Mouse (Mus musculus): Measurements from ENCODE around the gene Klhl40. TPM values are rescaled to one million over a fixed set of nuclear protein-coding genes. Genes with fewer than 3 reads are reported as not detected.

Gene Klhl40
- polyA plus RNA-seq, 1 experiment from 2014 or later, result 0.08 TPM

GRCm38 (mm10) chr9:121794972-121795539, 17.6 kb downstream of the Klhl40 start:
- Histone ChIP-seq H3K36me3 (ENCODE audit: control insufficient read depth, insufficient read depth, low read length) (no peaks in the 10 kb centered on the region), H3K4me1 (ENCODE audit: control insufficient read depth, insufficient read depth, low read length) (peaks cover 11% of the 10 kb centered on the region), H3K4me2 (replicated peaks; ENCODE audit: low read depth, low read length) (no peak overlapping the region), H3K4me3 (ENCODE audit: low read length) (no peak overlapping the region), H3K27ac (ENCODE audit: low read depth, low read length) (no peak overlapping the region), H3K9me3 (ENCODE audit: control insufficient read depth, low read length) (no peaks in the 10 kb centered on the region), H3K27me3 (ENCODE audit: control insufficient read depth, insufficient read depth, low read length) (no peaks in the 10 kb centered on the region), H3K9ac (ENCODE audit: low read depth, low read length) (no peak overlapping the region)
- ATAC-seq (ENCODE audit: low FRiP score, low TSS enrichment), result no peak
- 52% methylated on average over 1 of the region's 1 CpGs for WGBS

- no peak for ATAC-seq (ENCODE audit: low FRiP score, low TSS enrichment)
- Histone ChIP-seq H3K27ac (ENCODE audit: low read depth, low read length) (no peak overlapping the region), H3K4me3 (ENCODE audit: low read length) (no peak overlapping the region), H3K9me3 (ENCODE audit: control insufficient read depth, low read length) (no peaks in the 10 kb centered on the region), H3K4me2 (replicated peaks; ENCODE audit: low read depth, low read length) (peak overlapping the region; percentile 15; the same call in 1 of the 2 replicates), H3K4me1 (ENCODE audit: control insufficient read depth, insufficient read depth, low read length) (no peaks in the 10 kb centered on the region), H3K27me3 (ENCODE audit: control insufficient read depth, insufficient read depth, low read length) (no peaks in the 10 kb centered on the region), H3K36me3 (ENCODE audit: control insufficient read depth, insufficient read depth, low read length) (no peaks in the 10 kb centered on the region), H3K9ac (ENCODE audit: low read depth, low read length) (no peak overlapping the region)
- whole genome bisulfite sequencing, result 13% methylated on average over 12 of the region's 12 CpGs
These were observed 20.3 kb downstream of the Klhl40 start for GRCm38 (mm10) chr9:121797722-121798121.

GRCm38 (mm10) chr9:121798887-121799520, 21.6 kb downstream of the Klhl40 start:
- Histone ChIP-seq H3K27me3 (ENCODE audit: control insufficient read depth, insufficient read depth, low read length) (no peaks in the 10 kb centered on the region), H3K9ac (ENCODE audit: low read depth, low read length) (no peak overlapping the region), H3K4me2 (replicated peaks; ENCODE audit: low read depth, low read length) (no peak overlapping the region), H3K36me3 (ENCODE audit: control insufficient read depth, insufficient read depth, low read length) (no peaks in the 10 kb centered on the region), H3K27ac (ENCODE audit: low read depth, low read length) (no peak overlapping the region), H3K9me3 (ENCODE audit: control insufficient read depth, low read length) (no peaks in the 10 kb centered on the region), H3K4me3 (ENCODE audit: low read length) (no peak overlapping the region), H3K4me1 (ENCODE audit: control insufficient read depth, insufficient read depth, low read length) (no peaks in the 10 kb centered on the region)
- WGBS, result 55% methylated on average over 5 of the region's 6 CpGs
- no peak for ATAC-seq (ENCODE audit: low FRiP score, low TSS enrichment)

GRCm38 (mm10) chr9:121802747-121803146, 25.3 kb downstream of the Klhl40 start:
- no peak overlapping the region for H3K27ac ChIP-seq (ENCODE audit: low read depth, low read length)
- ATAC-seq (ENCODE audit: low FRiP score, low TSS enrichment), result no peak
- H3K27me3 ChIP-seq (ENCODE audit: control insufficient read depth, insufficient read depth, low read length), result no peaks in the 10 kb centered on the region
- H3K9me3 ChIP-seq (ENCODE audit: control insufficient read depth, low read length), result no peaks in the 10 kb centered on the region
- no peak overlapping the region for H3K9ac ChIP-seq (ENCODE audit: low read depth, low read length)
- WGBS, result 56% methylated on average over 7 of the region's 7 CpGs
- H3K4me2 ChIP-seq (replicated peaks; ENCODE audit: low read depth, low read length), result no peak overlapping the region
- no peaks in the 10 kb centered on the region for H3K4me1 ChIP-seq (ENCODE audit: control insufficient read depth, insufficient read depth, low read length)
- H3K4me3 ChIP-seq (ENCODE audit: low read length), result no peak overlapping the region
- H3K36me3 ChIP-seq (ENCODE audit: control insufficient read depth, insufficient read depth, low read length), result no peaks in the 10 kb centered on the region

GRCm38 (mm10) chr9:121807546-121807945, 30.1 kb downstream of the Klhl40 start:
- H3K27ac ChIP-seq (ENCODE audit: low read depth, low read length), result no peak overlapping the region
- no peaks in the 10 kb centered on the region for H3K27me3 ChIP-seq (ENCODE audit: control insufficient read depth, insufficient read depth, low read length)
- no peak overlapping the region for H3K4me2 ChIP-seq (replicated peaks; ENCODE audit: low read depth, low read length)
- no peak overlapping the region for H3K4me3 ChIP-seq (ENCODE audit: low read length)
- H3K9me3 ChIP-seq (ENCODE audit: control insufficient read depth, low read length), result no peaks in the 10 kb centered on the region
- H3K36me3 ChIP-seq (ENCODE audit: control insufficient read depth, insufficient read depth, low read length), result no peaks in the 10 kb centered on the region
- WGBS, result 77% methylated on average over 1 of the region's 1 CpGs
- H3K9ac ChIP-seq (ENCODE audit: low read depth, low read length), result no peak overlapping the region
- 0 out of 2 replicates have a peak, but pooled peaks cover 3% of the 10 kb centered on the region for H3K4me1 ChIP-seq (ENCODE audit: control insufficient read depth, insufficient read depth, low read length)
- ATAC-seq (ENCODE audit: low FRiP score, low TSS enrichment), result no peak

GRCm38 (mm10) chr9:121807947-121808346, 30.5 kb downstream of the Klhl40 start:
- no peak for ATAC-seq (ENCODE audit: low FRiP score, low TSS enrichment)
- H3K4me3 ChIP-seq (ENCODE audit: low read length), result no peak overlapping the region
- no peaks in the 10 kb centered on the region for H3K9me3 ChIP-seq (ENCODE audit: control insufficient read depth, low read length)
- no peaks in the 10 kb centered on the region for H3K36me3 ChIP-seq (ENCODE audit: control insufficient read depth, insufficient read depth, low read length)
- 0 out of 2 replicates have a peak, but pooled peaks cover 3% of the 10 kb centered on the region for H3K4me1 ChIP-seq (ENCODE audit: control insufficient read depth, insufficient read depth, low read length)
- H3K9ac ChIP-seq (ENCODE audit: low read depth, low read length), result no peak overlapping the region
- WGBS, result 77% methylated on average over 7 of the region's 7 CpGs
- no peak overlapping the region for H3K4me2 ChIP-seq (replicated peaks; ENCODE audit: low read depth, low read length)
- no peaks in the 10 kb centered on the region for H3K27me3 ChIP-seq (ENCODE audit: control insufficient read depth, insufficient read depth, low read length)
- no peak overlapping the region for H3K27ac ChIP-seq (ENCODE audit: low read depth, low read length)

GRCm38 (mm10) chr9:121808511-121808910, 31.1 kb downstream of the Klhl40 start:
- Histone ChIP-seq H3K36me3 (ENCODE audit: control insufficient read depth, insufficient read depth, low read length) (no peaks in the 10 kb centered on the region), H3K9ac (ENCODE audit: low read depth, low read length) (no peak overlapping the region), H3K9me3 (ENCODE audit: control insufficient read depth, low read length) (no peaks in the 10 kb centered on the region), H3K27me3 (ENCODE audit: control insufficient read depth, insufficient read depth, low read length) (no peaks in the 10 kb centered on the region), H3K4me2 (replicated peaks; ENCODE audit: low read depth, low read length) (no peak overlapping the region), H3K4me3 (ENCODE audit: low read length) (no peak overlapping the region), H3K27ac (ENCODE audit: low read depth, low read length) (no peak overlapping the region), H3K4me1 (ENCODE audit: control insufficient read depth, insufficient read depth, low read length) (0 out of 2 replicates have a peak, but pooled peaks cover 3% of the 10 kb centered on the region)
- no peak for ATAC-seq (ENCODE audit: low FRiP score, low TSS enrichment)
- 74% methylated on average over 3 of the region's 3 CpGs for WGBS

GRCm38 (mm10) chr9:121810081-121810821, 32.8 kb downstream of the Klhl40 start:
- Histone ChIP-seq H3K4me1 (ENCODE audit: control insufficient read depth, insufficient read depth, low read length) (0 out of 2 replicates have a peak, but pooled peaks cover 3% of the 10 kb centered on the region), H3K9ac (ENCODE audit: low read depth, low read length) (no peak overlapping the region), H3K27ac (ENCODE audit: low read depth, low read length) (no peak overlapping the region), H3K9me3 (ENCODE audit: control insufficient read depth, low read length) (no peaks in the 10 kb centered on the region), H3K4me3 (ENCODE audit: low read length) (no peak overlapping the region), H3K27me3 (ENCODE audit: control insufficient read depth, insufficient read depth, low read length) (no peaks in the 10 kb centered on the region), H3K4me2 (replicated peaks; ENCODE audit: low read depth, low read length) (no peak overlapping the region), H3K36me3 (ENCODE audit: control insufficient read depth, insufficient read depth, low read length) (no peaks in the 10 kb centered on the region)
- 31% methylated on average over 15 of the region's 15 CpGs for WGBS
- 0 out of 2 replicates have a peak, but pooled peaks have one; percentile 14 for ATAC-seq (ENCODE audit: low FRiP score, low TSS enrichment)

- no peaks in the 10 kb centered on the region for H3K36me3 ChIP-seq (ENCODE audit: control insufficient read depth, insufficient read depth, low read length)
- H3K9ac ChIP-seq (ENCODE audit: low read depth, low read length), result no peak overlapping the region
- 0 out of 2 replicates have a peak, but pooled peaks cover 3% of the 10 kb centered on the region for H3K4me1 ChIP-seq (ENCODE audit: control insufficient read depth, insufficient read depth, low read length)
- no peak overlapping the region for H3K4me3 ChIP-seq (ENCODE audit: low read length)
- WGBS, result 56% methylated on average over 6 of the region's 6 CpGs
- H3K9me3 ChIP-seq (ENCODE audit: control insufficient read depth, low read length), result no peaks in the 10 kb centered on the region
- ATAC-seq (ENCODE audit: low FRiP score, low TSS enrichment), result no peak
- H3K27ac ChIP-seq (ENCODE audit: low read depth, low read length), result no peak overlapping the region
- H3K27me3 ChIP-seq (ENCODE audit: control insufficient read depth, insufficient read depth, low read length), result no peaks in the 10 kb centered on the region
- H3K4me2 ChIP-seq (replicated peaks; ENCODE audit: low read depth, low read length), result no peak overlapping the region
These were observed 37.8 kb downstream of the Klhl40 start for GRCm38 (mm10) chr9:121815183-121815582.
